Mouse (Mus musculus): ENCODE measurements around the gene Gpatch1. TPM values are rescaled to one million over a fixed set of nuclear protein-coding genes. Genes with fewer than 3 reads are reported as not detected.
A peak's percentile ranks its signal among the peaks of the same experiment; 100 is the strongest.

Gpatch1 gene
- total RNA-seq (2021): 10 to 100 TPM; 11.7 to 17.2 TPM
- long read RNA-seq, experiment 1, transcript Gpatch1-201 (20 exons, 3,065 nt): major isoform, 10 of 22 reads
- long read RNA-seq, experiment 1, partial matches to known transcripts: 11 of 22 reads
- long read RNA-seq, experiment 1, other reads (novel, unspliced or antisense): 1 of 22 reads
- long read RNA-seq, experiment 2, transcript Gpatch1-201 (20 exons, 3,065 nt): major isoform, 13 of 14 reads
- long read RNA-seq, experiment 2, partial matches to known transcripts: 1 of 14 reads
- long read RNA-seq, experiment 2, other reads (novel, unspliced or antisense): 0 of 14 reads

DNA sequence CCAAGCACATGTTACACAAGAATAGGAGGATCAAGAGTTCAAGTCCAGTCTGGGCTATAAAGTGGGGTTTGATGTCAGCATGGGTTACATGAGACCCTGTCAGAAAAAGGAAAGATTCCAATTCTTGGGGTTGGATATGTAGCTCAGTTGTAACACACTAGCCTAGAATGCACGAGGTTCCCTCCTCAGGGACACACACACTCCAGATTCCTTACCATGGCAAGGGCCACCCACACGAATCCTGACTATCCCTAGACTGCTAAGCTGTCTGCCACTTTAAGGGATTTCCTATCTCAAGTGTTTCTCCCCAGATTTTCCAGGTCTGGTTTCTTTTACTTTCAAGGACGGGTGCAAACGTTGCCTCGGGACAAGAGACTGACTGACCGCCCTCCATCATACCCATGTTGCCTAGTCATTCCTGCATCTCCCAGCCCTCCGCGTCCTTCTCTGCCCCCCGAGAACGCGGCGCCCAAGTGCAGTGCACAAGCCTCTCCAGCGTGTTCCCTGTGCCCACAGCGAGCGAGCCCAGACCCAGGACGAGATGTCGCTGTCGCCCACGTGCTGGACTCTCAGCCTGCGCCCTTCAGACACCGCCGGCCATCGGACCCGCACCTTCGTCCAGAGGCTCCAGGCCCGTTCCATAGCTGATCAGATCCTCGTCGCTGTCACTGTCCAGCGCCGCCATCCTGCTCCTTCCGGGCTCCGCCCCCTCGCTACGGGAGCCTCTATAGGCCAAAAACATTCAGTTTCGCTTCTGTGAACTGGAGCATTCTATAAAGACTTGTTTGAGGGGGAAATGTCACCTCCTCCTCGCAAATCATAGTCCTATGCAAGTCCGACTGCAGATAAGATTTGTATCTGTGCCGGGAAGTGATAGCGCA is at the start of gene Gpatch1:
Gene Gpatch1, minus strand, starts transcription at position 712 of the 881 bp plus-strand sequence.
- DNase-seq: peak; percentile 97

GRCm38 (mm10) chr7:35365161-35365910 is 47.1 kb upstream of the Gpatch1 start:
- DNase-seq: no peak

GRCm38 (mm10) chr7:35362868-35363267 is 44.6 kb upstream of the Gpatch1 start:
- DNase-seq: no peak

DNA sequence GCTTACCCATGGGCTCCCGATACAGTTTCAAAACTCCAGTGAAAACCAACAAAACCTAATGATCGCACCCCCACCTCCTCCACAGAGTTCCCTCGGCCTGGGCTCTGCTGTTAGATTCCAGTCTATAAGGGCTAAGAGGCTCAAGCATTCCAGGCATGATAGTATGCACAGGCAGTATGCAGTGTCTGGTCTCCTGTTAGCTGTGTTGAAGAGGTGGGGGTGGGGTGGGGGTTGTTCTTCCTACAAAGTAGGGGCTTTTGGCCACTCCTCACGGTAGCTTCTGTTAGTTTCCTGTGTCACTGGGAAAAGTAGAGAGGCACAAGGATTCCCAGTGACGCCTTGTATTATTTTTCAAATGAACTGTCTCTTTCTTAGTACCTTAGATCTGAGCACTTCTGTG is 44.0 kb upstream of the Gpatch1 start:
- DNase-seq: no peak

GRCm38 (mm10) chr7:35357621-35358020 is 39.4 kb upstream of the Gpatch1 start:
- DNase-seq: no peak

DNA sequence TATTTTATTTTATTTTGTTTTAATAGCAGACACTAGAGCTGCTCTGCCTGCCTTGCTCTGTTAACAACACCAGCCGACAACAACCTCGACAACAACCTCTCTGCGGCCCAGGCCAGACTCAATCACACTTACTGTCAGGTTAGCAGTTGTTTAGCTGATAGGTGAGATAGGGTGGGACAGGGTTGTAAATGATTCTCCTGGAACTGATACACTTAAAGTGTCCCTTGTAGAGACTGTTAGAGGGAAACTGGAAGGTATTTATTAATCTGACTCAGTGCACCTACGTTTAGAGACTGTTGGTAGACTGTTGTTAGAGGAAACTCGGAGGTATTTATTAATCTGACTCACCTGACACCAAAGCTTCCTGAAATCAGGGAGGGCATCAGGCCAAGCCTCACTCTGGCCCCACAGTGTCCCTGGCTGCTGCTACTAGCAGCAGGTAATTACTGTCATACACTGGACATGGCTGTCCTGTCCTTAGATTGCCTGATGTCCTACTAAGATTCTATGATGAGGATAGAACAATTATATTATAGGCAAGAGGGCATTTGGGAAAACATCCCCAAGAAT is 37.1 kb upstream of the Gpatch1 start:
- DNase-seq: no peak

GRCm38 (mm10) chr7:35353306-35353705 is 35.1 kb upstream of the Gpatch1 start:
- no peak for DNase-seq

GRCm38 (mm10) chr7:35351155-35351554 is 32.9 kb upstream of the Gpatch1 start:
- no peak for DNase-seq

DNA sequence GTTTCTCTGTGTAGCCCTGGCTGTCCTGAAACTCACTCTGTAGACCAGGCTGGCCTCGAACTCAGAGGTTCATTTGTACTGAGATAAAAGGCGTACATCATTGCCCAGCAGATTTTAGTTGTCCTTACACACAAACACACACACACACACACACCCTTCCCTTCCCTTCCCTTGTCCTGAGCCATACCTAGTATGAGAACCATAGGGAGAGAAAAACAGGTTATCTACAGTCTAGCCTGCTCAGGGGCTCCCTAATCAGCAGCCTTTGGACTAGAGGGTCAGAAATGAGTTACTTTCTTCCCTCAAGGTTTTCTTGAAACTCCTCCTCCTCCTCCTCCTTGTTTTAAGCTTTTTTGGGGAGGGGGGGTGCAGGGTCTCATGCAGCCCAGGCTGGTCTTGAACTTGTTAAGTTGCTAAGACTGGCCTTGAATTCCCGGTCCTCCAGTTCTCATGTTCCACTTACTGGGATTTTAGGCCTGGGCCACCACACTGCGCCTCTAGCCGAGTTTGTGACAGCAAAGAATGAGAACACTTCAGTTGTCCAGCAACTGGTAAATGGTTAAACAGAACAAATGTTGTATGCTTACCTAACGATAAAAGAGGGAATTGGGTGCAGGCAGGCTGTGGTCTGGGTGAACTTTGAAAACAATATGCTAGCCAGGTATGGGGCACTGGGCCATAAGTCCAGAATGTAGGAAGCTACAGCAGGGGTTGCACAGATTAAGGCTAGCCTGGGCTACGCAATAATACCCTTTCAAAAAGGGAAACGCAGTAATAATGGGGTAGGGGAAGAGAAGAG is 31.8 kb upstream of the Gpatch1 start:
- DNase-seq: no peak

- peak; percentile 24 for DNase-seq
Measured at GRCm38 (mm10) chr7:35349022-35349421, 30.8 kb upstream of the Gpatch1 start.

- DNase-seq: no peak
Measured at GRCm38 (mm10) chr7:35347918-35348700, 29.9 kb upstream of the Gpatch1 start.

DNA sequence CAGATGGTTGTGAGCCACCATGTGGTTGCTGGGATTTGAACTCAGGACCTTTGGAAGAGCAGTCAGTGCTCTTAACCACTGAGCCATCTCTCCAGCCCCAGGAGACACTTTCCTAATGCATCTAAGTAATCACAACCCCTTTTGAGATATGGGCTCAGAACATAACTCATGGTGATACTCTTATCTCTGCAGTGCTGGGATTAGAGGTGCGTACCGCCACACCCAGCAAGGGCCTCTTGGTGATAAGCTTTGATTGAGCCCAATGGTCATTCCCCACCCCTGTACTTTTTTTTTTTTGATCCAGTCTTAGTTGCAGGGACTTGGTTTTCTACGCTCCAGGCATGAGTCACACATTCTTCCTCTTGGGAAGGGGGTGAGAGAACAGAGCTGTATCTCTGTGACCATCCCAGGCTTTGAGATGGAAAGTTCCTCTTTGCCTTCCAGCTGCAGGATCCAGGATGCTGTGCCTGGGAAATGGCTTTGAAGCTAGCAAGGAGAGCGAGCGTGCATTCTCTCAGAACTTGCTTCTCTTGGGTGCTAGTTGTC is 26.6 kb upstream of the Gpatch1 start:
- DNase-seq: no peak

- DNase-seq: no peak
Measured at GRCm38 (mm10) chr7:35342498-35342897, 24.3 kb upstream of the Gpatch1 start.

DNA sequence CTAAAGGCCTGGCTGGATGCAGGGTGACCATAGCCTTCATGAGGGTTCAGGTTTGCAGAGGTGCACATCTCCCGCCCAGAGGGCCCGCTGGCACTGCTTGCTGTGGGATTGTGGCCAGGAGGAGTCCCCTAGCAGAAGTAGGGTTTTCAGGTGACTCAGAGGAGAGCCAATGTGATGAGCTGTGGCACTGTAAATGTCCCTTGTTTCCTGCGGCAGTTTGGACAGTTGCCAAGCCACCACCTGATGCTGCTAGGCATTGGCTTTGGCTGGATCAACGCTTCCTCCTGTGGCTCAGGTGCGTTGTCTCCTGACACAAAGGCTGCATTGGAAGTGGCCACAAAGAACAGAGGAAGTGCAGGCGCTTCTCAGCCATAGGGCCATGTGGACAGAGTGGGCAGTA is 23.0 kb upstream of the Gpatch1 start:
- DNase-seq: no peak

DNA sequence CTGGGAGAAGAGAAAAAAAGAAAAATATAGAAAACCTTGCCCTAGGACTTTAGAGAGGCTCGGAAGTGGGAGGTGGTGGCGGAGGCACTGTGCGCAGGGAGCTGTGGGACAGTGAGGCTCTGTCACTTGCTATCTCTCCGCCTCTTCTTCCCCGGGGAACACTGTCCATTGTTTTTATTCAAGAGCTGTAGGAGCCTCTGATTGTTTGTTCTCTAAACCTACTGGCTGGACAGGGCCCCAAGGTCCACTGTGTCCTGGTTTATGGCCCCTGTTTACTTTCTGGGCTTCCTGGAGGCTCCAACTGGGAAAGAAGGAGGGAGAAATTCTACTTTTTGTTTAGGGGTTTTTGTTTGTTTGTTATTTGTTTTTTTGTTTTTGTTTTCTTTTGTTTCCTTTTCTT is 22.0 kb upstream of the Gpatch1 start:
- DNase-seq: no peak

DNA sequence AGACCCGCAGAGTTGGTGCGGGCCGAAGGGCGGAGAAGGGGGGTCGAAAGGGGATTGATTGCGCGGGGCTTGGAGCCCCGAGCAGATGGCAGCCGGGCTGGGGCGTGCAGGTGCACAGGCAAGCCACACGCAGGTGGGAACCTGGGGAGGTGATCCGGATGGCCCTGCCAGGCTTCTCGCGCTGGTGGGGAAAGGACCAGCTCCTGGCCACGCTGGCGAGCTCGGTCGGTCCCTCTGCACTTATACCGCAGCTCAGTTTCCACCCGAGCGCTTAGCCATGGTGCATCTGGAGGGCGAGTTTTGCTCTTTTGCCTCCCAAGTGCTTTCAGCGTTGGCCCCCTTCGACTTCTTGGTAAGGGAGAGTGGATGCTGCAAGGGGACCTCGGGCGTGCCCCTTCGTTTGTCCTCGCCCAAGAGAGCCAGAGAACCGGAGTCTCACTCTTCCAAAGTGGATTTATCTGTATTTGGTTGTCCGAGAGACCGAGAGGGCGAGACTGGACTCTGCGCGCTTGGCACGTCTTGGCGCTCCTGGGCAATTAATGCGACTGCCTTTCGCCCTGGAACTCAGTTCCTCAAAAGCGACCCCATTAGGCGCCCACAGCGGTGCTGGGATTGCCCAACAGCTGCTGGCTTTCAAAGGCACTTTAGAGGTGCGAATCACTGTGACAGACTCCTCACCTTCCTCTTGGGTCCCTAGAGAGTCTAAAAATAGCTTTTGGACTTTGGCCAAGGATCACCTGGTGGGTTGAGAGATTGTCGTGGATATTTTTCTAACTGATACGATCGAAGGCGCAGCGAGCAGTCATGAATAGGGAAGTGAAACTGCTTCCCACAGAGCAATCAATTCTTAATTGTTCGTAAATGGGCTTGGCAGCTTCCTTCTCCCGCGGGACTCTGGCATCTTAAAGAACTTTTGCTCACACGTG is 16.6 kb upstream of the Gpatch1 start:
- no peak for DNase-seq

- peak; percentile 100 for DNase-seq
Measured at GRCm38 (mm10) chr7:35333692-35334526, 15.7 kb upstream of the Gpatch1 start, which contains the start of gene Rhpn2. Rhpn2 (plus strand) TSS chr7:35334170.

DNA sequence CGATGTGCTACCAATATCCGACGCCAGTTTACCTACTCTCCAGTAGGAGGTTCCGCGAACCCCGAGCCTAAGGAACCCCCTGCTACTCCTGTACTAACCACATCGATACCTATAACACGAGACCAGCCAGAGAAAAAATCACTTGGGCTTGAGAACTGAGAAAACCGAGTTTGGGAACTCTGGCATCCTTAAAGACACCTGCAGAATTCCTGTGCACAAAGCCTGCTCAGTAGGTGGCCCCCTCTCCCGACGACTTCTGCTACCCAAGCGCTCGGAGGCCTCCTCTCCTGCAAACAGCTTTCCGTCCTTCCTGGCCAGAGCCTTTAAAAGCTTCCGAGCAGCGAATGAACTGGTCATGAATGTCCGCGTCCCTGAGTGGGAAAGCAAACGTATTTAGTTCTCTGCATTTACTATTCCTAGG is 15.0 kb upstream of the Gpatch1 start:
- peak; percentile 51 for DNase-seq

Data from adrenal gland, postnatal 10 days (tissue).